Mouse (Mus musculus): ENCODE data around the gene Gtf2h5. TPM values are rescaled to one million over a fixed set of nuclear protein-coding genes. Genes with fewer than 3 reads are reported as not detected.

Gene Gtf2h5
- total RNA-seq, 1 experiment: 85.1 TPM

- Histone ChIP-seq H3K4me1 (ENCODE audit: control insufficient read depth in 2 of 2, insufficient read depth in 2 of 2, low read length in 2 of 2, poor library complexity in 1 of 2) (peaks cover 0 to 3% of the 10 kb centered on the region in 2 experiments; a peak in 1 of 4 replicates), H3K36me3 (ENCODE audit: control insufficient read depth, insufficient read depth, low read length, poor library complexity, severe bottlenecking) (peaks cover 3% of the 10 kb centered on the region; the same call in 1 of the 2 replicates), H3K9me3 (ENCODE audit: control insufficient read depth, insufficient read depth, low read depth, low read length) (no peaks in the 10 kb centered on the region), H3K27ac (ENCODE audit: insufficient read depth, low read depth, low read length, poor library complexity, severe bottlenecking) (no peak overlapping the region), H3K9ac (ENCODE audit: insufficient read depth, low read depth, low read length, poor library complexity, severe bottlenecking) (no peak overlapping the region), H3K4me3 (ENCODE audit: insufficient read depth in 1 of 2, low read depth in 1 of 2, low read length in 2 of 2, poor library complexity in 1 of 2, severe bottlenecking in 1 of 2) (no peak overlapping the region)
- DNase-seq (ENCODE audit: low read depth, low spot score): no peak
- TF ChIP-seq MAFK (IDR thresholded peaks at IDR 0.05; ENCODE audit: insufficient read depth, low read depth, low read length) (no peak), ZC3H11A (IDR thresholded peaks at IDR 0.05; ENCODE audit: borderline replicate concordance, low read depth, low read length) (no peak), ZNF384 (IDR thresholded peaks at IDR 0.05; ENCODE audit: low read depth, low read length) (no peak), HCFC1 (IDR thresholded peaks at IDR 0.05; ENCODE audit: borderline replicate concordance, insufficient read depth, low read length) (no peak), CHD2 (IDR thresholded peaks at IDR 0.05; ENCODE audit: low read depth, low read length) (no peak)
- in situ Hi-C loops (cut with MboI; ENCODE audit: low sequenced_read_pairs in 2 of 2, unreplicated experiment in 2 of 2): no loop called here
Measured at GRCm38 (mm10) chr17:6037507-6037906, 42.1 kb upstream of the Gtf2h5 start.

GRCm38 (mm10) chr17:6052801-6053200, 26.8 kb upstream of the Gtf2h5 start:
- Histone ChIP-seq H3K4me1 (ENCODE audit: control insufficient read depth in 2 of 2, insufficient read depth in 2 of 2, low read length in 2 of 2, poor library complexity in 1 of 2) (no peaks in the 10 kb centered on the region), H3K9me3 (ENCODE audit: control insufficient read depth, insufficient read depth, low read depth, low read length) (no peaks in the 10 kb centered on the region), H3K27ac (ENCODE audit: insufficient read depth, low read depth, low read length, poor library complexity, severe bottlenecking) (no peak overlapping the region), H3K4me3 (ENCODE audit: insufficient read depth in 1 of 2, low read depth in 1 of 2, low read length in 2 of 2, poor library complexity in 1 of 2, severe bottlenecking in 1 of 2) (no peak overlapping the region), H3K36me3 (ENCODE audit: control insufficient read depth, insufficient read depth, low read length, poor library complexity, severe bottlenecking) (peaks cover 20% of the 10 kb centered on the region; the same call in 1 of the 2 replicates), H3K9ac (ENCODE audit: insufficient read depth, low read depth, low read length, poor library complexity, severe bottlenecking) (no peak overlapping the region)
- DNase-seq (ENCODE audit: low read depth, low spot score): no peak
- in situ Hi-C loops (cut with MboI; ENCODE audit: low sequenced_read_pairs in 2 of 2, unreplicated experiment in 2 of 2): no loop called here
- TF ChIP-seq ZC3H11A (IDR thresholded peaks at IDR 0.05; ENCODE audit: borderline replicate concordance, low read depth, low read length) (no peak), HCFC1 (IDR thresholded peaks at IDR 0.05; ENCODE audit: borderline replicate concordance, insufficient read depth, low read length) (no peak), MAFK (IDR thresholded peaks at IDR 0.05; ENCODE audit: insufficient read depth, low read depth, low read length) (no peak), CHD2 (IDR thresholded peaks at IDR 0.05; ENCODE audit: low read depth, low read length) (no peak), ZNF384 (IDR thresholded peaks at IDR 0.05; ENCODE audit: low read depth, low read length) (no peak)

- Histone ChIP-seq H3K36me3 (ENCODE audit: control insufficient read depth, insufficient read depth, low read length, poor library complexity, severe bottlenecking) (peaks cover 23% of the 10 kb centered on the region; the same call in 1 of the 2 replicates), H3K9me3 (ENCODE audit: control insufficient read depth, insufficient read depth, low read depth, low read length) (no peaks in the 10 kb centered on the region), H3K9ac (ENCODE audit: insufficient read depth, low read depth, low read length, poor library complexity, severe bottlenecking) (no peak overlapping the region), H3K4me1 (ENCODE audit: control insufficient read depth in 2 of 2, insufficient read depth in 2 of 2, low read length in 2 of 2, poor library complexity in 1 of 2) (no peaks in the 10 kb centered on the region), H3K4me3 (ENCODE audit: insufficient read depth in 1 of 2, low read depth in 1 of 2, low read length in 2 of 2, poor library complexity in 1 of 2, severe bottlenecking in 1 of 2) (no peak overlapping the region), H3K27ac (ENCODE audit: insufficient read depth, low read depth, low read length, poor library complexity, severe bottlenecking) (no peak overlapping the region)
- in situ Hi-C loops (cut with MboI; ENCODE audit: low sequenced_read_pairs in 2 of 2, unreplicated experiment in 2 of 2): no loop called here
- TF ChIP-seq ZC3H11A (IDR thresholded peaks at IDR 0.05; ENCODE audit: borderline replicate concordance, low read depth, low read length) (no peak), CHD2 (IDR thresholded peaks at IDR 0.05; ENCODE audit: low read depth, low read length) (no peak), HCFC1 (IDR thresholded peaks at IDR 0.05; ENCODE audit: borderline replicate concordance, insufficient read depth, low read length) (no peak), MAFK (IDR thresholded peaks at IDR 0.05; ENCODE audit: insufficient read depth, low read depth, low read length) (no peak), ZNF384 (IDR thresholded peaks at IDR 0.05; ENCODE audit: low read depth, low read length) (no peak)
- peak; percentile 81 for DNase-seq (ENCODE audit: low read depth, low spot score)
Measured at GRCm38 (mm10) chr17:6054934-6055355, 24.6 kb upstream of the Gtf2h5 start.

DNA sequence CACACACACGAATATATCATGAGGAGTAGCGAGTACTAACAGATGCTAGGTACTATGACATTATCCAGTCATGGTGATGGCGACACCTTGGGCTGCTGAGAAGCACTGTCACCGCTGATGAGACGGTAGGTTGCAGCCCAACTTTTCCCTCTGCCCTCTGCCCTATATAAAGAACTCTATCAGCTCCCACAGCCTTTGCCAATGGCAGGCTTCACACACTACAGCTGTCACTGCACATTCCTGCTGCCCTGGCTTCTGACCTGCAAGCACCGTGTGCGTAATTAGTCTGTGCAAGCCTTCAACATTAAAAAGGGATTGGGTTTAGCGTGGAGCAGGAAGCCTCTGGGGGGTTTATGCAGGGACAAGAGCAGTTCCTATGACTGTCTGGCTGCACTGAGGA, 16.8 kb upstream of the Gtf2h5 start:
- Histone ChIP-seq H3K36me3 (ENCODE audit: control insufficient read depth, insufficient read depth, low read length, poor library complexity, severe bottlenecking) (peaks cover 17% of the 10 kb centered on the region), H3K4me1 (ENCODE audit: control insufficient read depth in 2 of 2, insufficient read depth in 2 of 2, low read length in 2 of 2, poor library complexity in 1 of 2) (no peaks in the 10 kb centered on the region), H3K9me3 (ENCODE audit: control insufficient read depth, insufficient read depth, low read depth, low read length) (no peaks in the 10 kb centered on the region), H3K9ac (ENCODE audit: insufficient read depth, low read depth, low read length, poor library complexity, severe bottlenecking) (no peak overlapping the region), H3K27ac (ENCODE audit: insufficient read depth, low read depth, low read length, poor library complexity, severe bottlenecking) (no peak overlapping the region), H3K4me3 (ENCODE audit: insufficient read depth in 1 of 2, low read depth in 1 of 2, low read length in 2 of 2, poor library complexity in 1 of 2, severe bottlenecking in 1 of 2) (no peak overlapping the region)
- in situ Hi-C loops (cut with MboI; ENCODE audit: low sequenced_read_pairs in 2 of 2, unreplicated experiment in 2 of 2): no loop called here
- no peak for DNase-seq (ENCODE audit: low read depth, low spot score)
- no peak for TF ChIP-seq HCFC1 (IDR thresholded peaks at IDR 0.05; ENCODE audit: borderline replicate concordance, insufficient read depth, low read length)
- TF ChIP-seq ZNF384 (IDR thresholded peaks at IDR 0.05; ENCODE audit: low read depth, low read length): no peak
- TF ChIP-seq MAFK (IDR thresholded peaks at IDR 0.05; ENCODE audit: insufficient read depth, low read depth, low read length): no peak
- no peak for TF ChIP-seq CHD2 (IDR thresholded peaks at IDR 0.05; ENCODE audit: low read depth, low read length)
- TF ChIP-seq ZC3H11A (IDR thresholded peaks at IDR 0.05; ENCODE audit: borderline replicate concordance, low read depth, low read length): no peak

GRCm38 (mm10) chr17:6063532-6063931, 16.1 kb upstream of the Gtf2h5 start:
- in situ Hi-C loops (cut with MboI; ENCODE audit: low sequenced_read_pairs in 2 of 2, unreplicated experiment in 2 of 2): no loop called here
- Histone ChIP-seq H3K36me3 (ENCODE audit: control insufficient read depth, insufficient read depth, low read length, poor library complexity, severe bottlenecking) (peaks cover 15% of the 10 kb centered on the region), H3K4me3 (ENCODE audit: insufficient read depth in 1 of 2, low read depth in 1 of 2, low read length in 2 of 2, poor library complexity in 1 of 2, severe bottlenecking in 1 of 2) (no peak overlapping the region), H3K9me3 (ENCODE audit: control insufficient read depth, insufficient read depth, low read depth, low read length) (no peaks in the 10 kb centered on the region), H3K27ac (ENCODE audit: insufficient read depth, low read depth, low read length, poor library complexity, severe bottlenecking) (no peak overlapping the region), H3K9ac (ENCODE audit: insufficient read depth, low read depth, low read length, poor library complexity, severe bottlenecking) (no peak overlapping the region), H3K4me1 (ENCODE audit: control insufficient read depth in 2 of 2, insufficient read depth in 2 of 2, low read length in 2 of 2, poor library complexity in 1 of 2) (no peaks in the 10 kb centered on the region)
- no peak for DNase-seq (ENCODE audit: low read depth, low spot score)
- TF ChIP-seq CHD2 (IDR thresholded peaks at IDR 0.05; ENCODE audit: low read depth, low read length): no peak
- TF ChIP-seq MAFK (IDR thresholded peaks at IDR 0.05; ENCODE audit: insufficient read depth, low read depth, low read length): no peak
- no peak for TF ChIP-seq ZC3H11A (IDR thresholded peaks at IDR 0.05; ENCODE audit: borderline replicate concordance, low read depth, low read length)
